Mouse (Mus musculus): ENCODE measurements at regions not wholly inside any gene's neighbourhood (a gene's known extent, or its start where the extent isn't known, plus 50 kb on each side); places are given as distances from the start of the nearest gene placed in this dataset.

DNA sequence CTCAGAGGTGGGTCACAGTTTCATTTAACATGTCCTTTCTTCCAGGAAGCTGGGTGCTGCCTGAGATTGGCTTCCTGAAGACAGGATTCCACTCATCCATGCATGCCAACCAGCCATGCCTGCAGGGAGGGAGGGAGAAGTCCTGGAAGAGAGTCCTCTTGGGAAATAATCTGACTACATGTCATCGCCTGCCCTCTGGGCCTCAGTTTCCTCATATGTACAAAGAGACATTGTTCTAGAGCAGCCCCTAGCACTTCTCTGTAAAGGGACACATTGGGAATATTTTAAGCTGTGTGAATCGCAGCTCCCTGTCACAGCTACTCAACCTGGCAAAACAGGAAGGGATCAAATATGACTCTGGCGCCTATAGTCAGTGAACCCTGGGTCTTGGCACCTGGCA, 241.8 kb downstream of the 3100002H09Rik start:
- no peak for TF ChIP-seq CTCF (IDR thresholded peaks at IDR 0.05)
- TF ChIP-seq EP300 (IDR thresholded peaks at IDR 0.05), result no peak

Data from lung, postnatal 0 days (tissue).